Mouse (Mus musculus) thymus, adult 2 months (tissue): ENCODE measurements around the gene Sertad3.

Source experiments
- CTCF ChIP-seq: fragments of 200-500 bp; IDR thresholded peaks from 2 replicates; pipeline ENCODE4 v1.5.1; 2012; ENCODE audit warnings: mild to moderate bottlenecking, control low read depth, low read length, moderate library complexity, borderline replicate concordance; ENCODE audit not compliant: control insufficient read depth, poor library complexity, insufficient read depth; ENCODE audit errors: extremely low read depth
- POLR2A ChIP-seq: fragments of 200-500 bp; IDR thresholded peaks from 2 replicates; pipeline ENCODE4 v1.6.1; 2012; ENCODE audit warnings: mild to moderate bottlenecking, low read length, control low read depth, moderate library complexity; ENCODE audit not compliant: control insufficient read depth, poor library complexity, insufficient read depth; ENCODE audit errors: extremely low read depth

- TF ChIP-seq CTCF (peak; percentile 20; the same call in 1 of the 2 replicates), POLR2A (no peak)
Observed at GRCm38 (mm10) chr7:27508648-27509005, 35.1 kb downstream of the Sertad3 start.
